Mouse (Mus musculus) bone marrow macrophage, adult 2 months (primary cell): Measurements from ENCODE around the gene 4930480E11Rik. TPM values are rescaled to one million over a fixed set of nuclear protein-coding genes. Genes with fewer than 3 reads are reported as not detected.
"Not testable (repeated sequence)": the region's sequence is repeated elsewhere in the genome, so short reads cannot be mapped to it uniquely, and the experiment has no call there.

Experiments used
- H3K27ac ChIP-seq: 2 replicates; pipeline ENCODE4 v1.5.1; 2012; ENCODE audit warnings: low read depth, low read length; ENCODE audit not compliant: insufficient read depth
- H3K4me1 ChIP-seq: 2 replicates; pipeline ENCODE4 v1.6.1; 2012; ENCODE audit warnings: low read length; ENCODE audit not compliant: control insufficient read depth, insufficient read depth
- H3K4me3 ChIP-seq: 2 replicates; pipeline ENCODE4 v1.5.1; 2012; ENCODE audit warnings: mild to moderate bottlenecking, low read length, moderate library complexity; ENCODE audit not compliant: insufficient read depth
- CTCF ChIP-seq: IDR thresholded peaks from 2 replicates; pipeline ENCODE4 v1.5.1; 2012; ENCODE audit warnings: low read depth, mild to moderate bottlenecking, low read length, moderate library complexity
- POLR2A ChIP-seq: IDR thresholded peaks from 2 replicates; pipeline ENCODE4 v1.6.1; 2012; ENCODE audit warnings: mild to moderate bottlenecking, low read depth, low read length, borderline replicate concordance
- polyA plus RNA-seq: library from polyadenylated mRNA; stranded (reverse); fragments of >200 nt; gene quantifications from 2 replicates; pipeline ENCODE4 v1.2.4, GENCODE M21; 2012; ENCODE audit not compliant: missing spikeins, insufficient read depth, insufficient read length

The 4930480E11Rik gene
- not detected in 2 replicates for polyA plus RNA-seq

- H3K27ac ChIP-seq: no peak within 1 kb of the TSS
- no peak within 1 kb of the TSS for H3K4me3 ChIP-seq
- TF ChIP-seq POLR2A (no peak), CTCF (no peak)
- no peaks in the 10 kb centered on the region for H3K4me1 ChIP-seq
These were observed at the start of gene 4930480E11Rik for GRCm38 (mm10) chrX:78369343-78369742. Gene 4930480E11Rik (plus strand): TSS chrX:78369643.

- not testable (repeated sequence) for H3K27ac ChIP-seq, H3K4me3 ChIP-seq, H3K4me1 ChIP-seq
These were observed 33.9 kb downstream of the 4930480E11Rik start for GRCm38 (mm10) chrX:78403346-78403745.

Other genes starting within 250 kb of the 4930480E11Rik start
- gene Gm5938, start 244.2 kb upstream of the 4930480E11Rik start, polyA plus RNA-seq: not detected in 2 replicates
- gene Obp1b, start 182.9 kb upstream of the 4930480E11Rik start, polyA plus RNA-seq: not detected in 2 replicates
- gene Gm14743, start 123.7 kb upstream of the 4930480E11Rik start, polyA plus RNA-seq: not detected in 2 replicates
- gene Prrg1, start 214.3 kb downstream of the 4930480E11Rik start, polyA plus RNA-seq: 4.5 and 5.9 TPM in 2 replicates